Mouse (Mus musculus): ENCODE results near the gene Gm5152. TPM values are rescaled to one million over a fixed set of nuclear protein-coding genes. Genes with fewer than 3 reads are reported as not detected.

Gene Gm5152
- polyA plus RNA-seq (2012; rRNA removed) = not detected in 2 replicates

DNA sequence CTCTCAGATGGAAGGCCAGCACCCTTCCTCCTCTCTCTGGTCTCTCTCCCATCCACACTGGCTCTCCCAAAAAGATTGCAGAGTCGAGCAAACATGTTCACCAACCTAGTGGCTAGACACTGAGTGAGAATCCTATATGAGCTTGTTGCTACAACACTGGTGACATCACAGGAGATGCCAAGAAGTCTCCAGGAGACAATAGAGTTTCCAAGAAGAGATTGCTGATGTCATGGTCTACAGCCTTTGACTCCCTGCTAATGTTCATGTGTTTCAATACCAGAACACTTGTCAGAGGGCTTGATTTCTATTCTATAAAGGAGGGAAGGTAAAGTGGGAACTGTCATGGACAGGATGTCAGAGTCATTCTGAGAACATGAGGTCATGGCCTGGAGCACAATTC lies at the start of gene Gm5152:
Gene Gm5152 (minus strand): TSS at position 101 of the 400 bp plus-strand sequence.

